Mouse (Mus musculus) gastrocnemius, adult 8-10 months (tissue): ENCODE results near the gene Gm14409. TPM values are rescaled to one million over a fixed set of nuclear protein-coding genes. Genes with fewer than 3 reads are reported as not detected.
"Not testable (repeated sequence)": the region's sequence is repeated elsewhere in the genome, so short reads cannot be mapped to it uniquely, and the experiment has no call there.

Source experiments
- DNase-seq, 2 experiments: peaks; one replicate each; pipeline ENCODE4 v3.0.0; 2022; ENCODE audit warnings: low spot score in 2 of 2
- total RNA-seq, 4 experiments: library from RNA; stranded (reverse); gene quantifications; 2 replicates each; pipeline ENCODE4 v1.2.4; 2022

Gene Gm14409
- under 1 TPM; 0.70 to 0.88 (median 0.77) TPM for total RNA-seq

GRCm38 (mm10) chr2:177266936-177267335 is at the start of gene Gm14409:
Gene Gm14409, minus strand, starts transcription at chr2:177267036.
- not testable (repeated sequence) for DNase-seq

GRCm38 (mm10) chr2:177309627-177310026 is 42.8 kb upstream of the Gm14409 start:
- DNase-seq: not testable (repeated sequence)

GRCm38 (mm10) chr2:177304980-177305379 is 38.1 kb upstream of the Gm14409 start:
- not testable (repeated sequence) for DNase-seq

GRCm38 (mm10) chr2:177283701-177284100 is 16.9 kb upstream of the Gm14409 start:
- DNase-seq: not testable (repeated sequence)

- DNase-seq: not testable (repeated sequence)
Observed at GRCm38 (mm10) chr2:177277754-177278153, 10.9 kb upstream of the Gm14409 start.

GRCm38 (mm10) chr2:177272237-177272636 is 5.4 kb upstream of the Gm14409 start:
- DNase-seq: not testable (repeated sequence)

- not testable (repeated sequence) for DNase-seq
Observed at GRCm38 (mm10) chr2:177247449-177247848, 19.4 kb downstream of the Gm14409 start.

GRCm38 (mm10) chr2:177230461-177230860 is 36.4 kb downstream of the Gm14409 start:
- not testable (repeated sequence) for DNase-seq

Other genes starting within 250 kb of the Gm14409 start
- gene Gm14401, start 192.7 kb downstream of the Gm14409 start, total RNA-seq: 1 to 10 TPM in 3 of 4 experiments, under 1 TPM in 1; 0.97 to 1.7 (median 1.5) TPM
- 10 to 100 TPM; 10.4 to 19.9 (median 17.8) TPM for gene Gm14410, start 60.6 kb downstream of the Gm14409 start, total RNA-seq
- 1 to 10 TPM; 1.4 to 2.0 (median 1.9) TPM for gene Gm14412, start 57.3 kb upstream of the Gm14409 start, total RNA-seq
- 10 to 100 TPM; 10.4 to 17.0 (median 12.5) TPM for gene Gm14418, start 131.3 kb upstream of the Gm14409 start, total RNA-seq
- 10 to 100 TPM; 42.9 to 56.8 (median 53.9) TPM for gene Zfp970, start 197.7 kb upstream of the Gm14409 start, total RNA-seq
- 10 to 100 TPM; 29.9 to 54.3 (median 41.4) TPM for gene Gm14403, start 231.2 kb upstream of the Gm14409 start, total RNA-seq